Mouse (Mus musculus) ES-Bruce4 (cell line): ENCODE measurements at regions not wholly inside any gene's neighbourhood (a gene's known extent, or its start where the extent isn't known, plus 50 kb on each side); places are given as distances from the start of the nearest gene placed in this dataset.
A peak's percentile ranks its signal among the peaks of the same experiment; 100 is the strongest.

ENCODE experiments used
- H3K27ac ChIP-seq: 2 replicates; pipeline ENCODE4 v1.5.1; 2012; ENCODE audit warnings: low read length, inconsistent platforms; ENCODE audit not compliant: insufficient read depth
- H3K27me3 ChIP-seq: 2 replicates; pipeline ENCODE4 v1.6.1; 2012; ENCODE audit warnings: mild to moderate bottlenecking, low read length, inconsistent platforms; ENCODE audit not compliant: control insufficient read depth, poor library complexity, insufficient read depth, severe bottlenecking
- H3K36me3 ChIP-seq: 2 replicates; pipeline ENCODE4 v1.6.1; 2012; ENCODE audit warnings: inconsistent platforms, mild to moderate bottlenecking, low read length, moderate library complexity; ENCODE audit not compliant: control insufficient read depth, poor library complexity, insufficient read depth, severe bottlenecking
- H3K4me1 ChIP-seq: one replicate; pipeline ENCODE4 v1.8.1; 2011; ENCODE audit warnings: low read length; ENCODE audit not compliant: control insufficient read depth, insufficient read depth
- H3K4me3 ChIP-seq: 2 replicates; pipeline ENCODE4 v1.5.1; 2011; ENCODE audit warnings: low read depth, mild to moderate bottlenecking, low read length
- H3K9ac ChIP-seq: 2 replicates; pipeline ENCODE4 v1.6.1; 2012; ENCODE audit warnings: low read depth, mild to moderate bottlenecking, inconsistent platforms; ENCODE audit not compliant: poor library complexity, severe bottlenecking
- H3K9me3 ChIP-seq: replicated peaks from 2 replicates; pipeline ENCODE4 v1.6.1; 2012; ENCODE audit warnings: mild to moderate bottlenecking, low read length, inconsistent platforms; ENCODE audit not compliant: control insufficient read depth, poor library complexity, insufficient read depth, severe bottlenecking
- CTCF ChIP-seq: IDR thresholded peaks from one replicate; pipeline ENCODE4 v1.8.1; 2011; ENCODE audit warnings: low read depth, low read length
- EP300 ChIP-seq: IDR thresholded peaks from 2 replicates; pipeline ENCODE4 v1.6.1; 2011; ENCODE audit warnings: low read depth, low read length; ENCODE audit not compliant: insufficient read depth
- POLR2A ChIP-seq: IDR thresholded peaks from one replicate; pipeline ENCODE4 v1.8.1; 2011; ENCODE audit warnings: low read length; ENCODE audit not compliant: insufficient read depth

DNA sequence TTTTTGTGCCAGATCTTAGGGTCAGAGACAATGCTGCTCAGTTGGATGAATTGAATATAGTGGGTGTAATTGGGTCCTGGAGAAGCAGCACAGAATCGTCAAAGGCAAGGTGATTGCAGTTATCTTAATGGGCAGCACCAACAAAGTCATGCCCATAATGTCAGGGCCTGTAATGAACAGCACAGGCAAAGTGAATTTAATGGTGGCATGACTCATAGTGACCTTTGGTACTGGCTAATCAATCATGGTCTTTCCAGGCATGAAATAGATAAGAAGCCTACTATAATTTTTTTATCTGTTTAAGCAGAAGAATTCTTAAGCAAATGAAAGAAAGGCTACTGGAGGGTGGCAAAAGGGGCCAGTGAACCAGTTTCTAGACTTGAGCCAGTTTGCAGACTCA lies 498.4 kb upstream of the Ercc4 start:
- no peaks in the 10 kb centered on the region for H3K27me3 ChIP-seq
- TF ChIP-seq EP300 (no peak), POLR2A (no peak), CTCF (no peak)
- no peak overlapping the region for H3K9ac ChIP-seq
- H3K36me3 ChIP-seq = no peaks in the 10 kb centered on the region
- no peak overlapping the region for H3K27ac ChIP-seq
- H3K4me3 ChIP-seq = no peak overlapping the region
- no peaks in the 10 kb centered on the region for H3K4me1 ChIP-seq
- no peaks in the 10 kb centered on the region for H3K9me3 ChIP-seq

GRCm38 (mm10) chr16:12617781-12618180 lies 491.7 kb upstream of the Ercc4 start:
- Histone ChIP-seq H3K9me3 (no peaks in the 10 kb centered on the region), H3K4me3 (no peak overlapping the region), H3K9ac (no peak overlapping the region), H3K4me1 (no peaks in the 10 kb centered on the region), H3K27ac (no peak overlapping the region), H3K36me3 (no peaks in the 10 kb centered on the region), H3K27me3 (no peaks in the 10 kb centered on the region)
- TF ChIP-seq EP300 (no peak), POLR2A (no peak), CTCF (no peak)

GRCm38 (mm10) chr16:12632533-12632932 lies 477.0 kb upstream of the Ercc4 start:
- Histone ChIP-seq H3K4me1 (no peaks in the 10 kb centered on the region), H3K27me3 (no peaks in the 10 kb centered on the region), H3K4me3 (no peak overlapping the region), H3K27ac (peak overlapping the region; percentile 13; the same call in 1 of the 2 replicates), H3K9ac (no peak overlapping the region), H3K36me3 (no peaks in the 10 kb centered on the region), H3K9me3 (no peaks in the 10 kb centered on the region)
- TF ChIP-seq POLR2A (no peak), EP300 (peak; percentile 50; the same call in 1 of the 2 replicates), CTCF (no peak)

DNA sequence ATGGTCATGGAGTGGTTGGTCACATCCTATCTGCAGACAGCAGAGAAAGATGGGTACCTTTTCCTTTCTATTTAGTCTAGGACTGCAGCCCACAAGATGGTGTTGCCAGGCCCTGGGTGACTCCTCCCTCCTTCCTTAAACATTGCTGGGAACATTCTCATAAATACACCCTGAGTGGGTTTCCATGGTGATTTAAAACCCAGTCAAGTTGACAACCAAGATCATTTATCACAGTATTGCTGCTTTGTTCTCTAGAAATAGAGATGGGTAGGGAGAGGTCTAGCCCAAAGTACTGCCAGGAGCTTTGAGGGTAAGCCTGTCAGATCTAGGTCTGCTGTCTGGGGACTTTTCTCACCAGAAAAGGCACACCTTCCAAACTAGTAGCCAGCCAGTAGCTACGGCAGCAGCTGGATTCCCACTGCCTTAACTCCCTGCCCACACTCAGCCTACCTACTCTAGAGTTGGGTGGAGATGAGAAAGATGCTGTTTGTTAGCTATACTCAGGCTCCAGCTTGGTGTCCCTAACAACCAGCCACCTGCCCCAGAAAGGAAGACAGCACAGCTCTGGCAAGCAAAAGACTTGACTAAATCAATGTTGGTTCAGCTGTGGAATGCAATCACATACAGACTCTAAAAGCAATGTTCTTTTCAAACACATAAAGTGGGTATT lies 470.4 kb upstream of the Ercc4 start:
- Histone ChIP-seq H3K9me3 (no peaks in the 10 kb centered on the region), H3K9ac (no peak overlapping the region), H3K36me3 (no peaks in the 10 kb centered on the region), H3K27ac (no peak overlapping the region), H3K4me3 (no peak overlapping the region), H3K27me3 (no peaks in the 10 kb centered on the region), H3K4me1 (no peaks in the 10 kb centered on the region)
- TF ChIP-seq POLR2A (no peak), EP300 (no peak), CTCF (no peak)

DNA sequence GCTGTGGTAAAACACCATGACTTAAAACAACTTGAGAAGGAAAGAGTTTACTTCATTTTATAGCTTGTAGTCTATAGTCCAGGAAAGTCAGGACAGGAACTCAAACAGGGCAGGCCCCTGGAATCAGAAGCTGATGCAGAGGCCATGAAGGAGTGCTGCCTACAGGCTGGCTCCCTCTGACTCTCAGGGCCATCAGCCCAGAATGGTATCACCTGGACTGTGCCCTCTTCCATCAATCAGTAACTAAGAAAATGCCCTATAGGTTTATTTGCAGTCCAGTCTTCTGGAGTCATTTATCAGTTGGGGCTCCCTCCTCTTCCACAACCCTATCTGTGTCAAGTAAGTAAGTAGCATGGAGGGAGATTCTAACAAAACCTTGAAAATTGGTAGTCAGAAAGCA lies 466.4 kb upstream of the Ercc4 start:
- H3K9ac ChIP-seq = no peak overlapping the region
- no peaks in the 10 kb centered on the region for H3K4me1 ChIP-seq
- H3K36me3 ChIP-seq = no peaks in the 10 kb centered on the region
- H3K9me3 ChIP-seq = no peaks in the 10 kb centered on the region
- no peaks in the 10 kb centered on the region; the same call in 1 of the 2 replicates for H3K27me3 ChIP-seq
- no peak overlapping the region for H3K27ac ChIP-seq
- no peak for TF ChIP-seq EP300
- no peak for TF ChIP-seq POLR2A
- TF ChIP-seq CTCF = no peak
- H3K4me3 ChIP-seq = no peak overlapping the region

- Histone ChIP-seq H3K36me3 (no peaks in the 10 kb centered on the region), H3K27me3 (no peaks in the 10 kb centered on the region; the same call in 1 of the 2 replicates), H3K9ac (no peak overlapping the region), H3K4me1 (no peaks in the 10 kb centered on the region), H3K4me3 (no peak overlapping the region), H3K27ac (no peak overlapping the region), H3K9me3 (no peaks in the 10 kb centered on the region)
- TF ChIP-seq POLR2A (no peak), EP300 (no peak), CTCF (no peak)
Observed at GRCm38 (mm10) chr16:12644621-12645020, 464.9 kb upstream of the Ercc4 start.
